Comparison of ENCODE assay signal across 15 mouse cellular contexts in genomic region chr6:98992772-98993147, GRCm38 (mm10).
DNase-seq lines count a peak whose midpoint lies in the region; ATAC-seq lines count a peak whose summit lies in the region.
"Had no signal": no experiment of that assay in that cellular context is flagged by ENCODE, and none has a peak within 500 bp of the region (broad histone marks: within the 10 kb centered on the region; RNA-seq: fewer than 3 reads in every experiment).

No protein-coding gene starts in this region.

- no peak for ATAC-seq in hindbrain, embryonic 11.5 days (ENCODE audit: low FRiP score)
- ATAC-seq: midbrain, embryonic 16.5 days had no signal

- no peak overlapping the region for H3K4me2 ChIP-seq in hindbrain, embryonic 11.5 days (replicated peaks; ENCODE audit: low read depth, low read length)
- H3K4me2 ChIP-seq: hindbrain, embryonic 13.5 days; liver, embryonic 11.5 days had no signal

- H3K9ac ChIP-seq in hindbrain, embryonic 11.5 days (ENCODE audit: low read depth, low read length), result no peak overlapping the region
- H3K9ac ChIP-seq: hindbrain, embryonic 13.5 days had no signal

- H3K27ac ChIP-seq in hindbrain, embryonic 10.5 days, result 0 out of 2 replicates have a peak overlapping the region, but pooled peaks have one; percentile 12
- no peak overlapping the region for H3K27ac ChIP-seq in hindbrain, embryonic 11.5 days (ENCODE audit: low read depth, low read length)
- no peak overlapping the region for H3K27ac ChIP-seq in midbrain, embryonic 10.5 days (replicated peaks)
- H3K27ac ChIP-seq: hindbrain, embryonic 13.5 days; layer of hippocampus, adult 2 months had no signal

- intact Hi-C loops in left cerebral cortex, postnatal 4 days (cut with DNase I), result no loop called here

- H3K4me3 ChIP-seq in hindbrain, embryonic 10.5 days, result no peak overlapping the region
- H3K4me3 ChIP-seq in hindbrain, embryonic 11.5 days (ENCODE audit: low read depth, low read length), result no peak overlapping the region
- no peak overlapping the region for H3K4me3 ChIP-seq in midbrain, embryonic 10.5 days
- H3K4me3 ChIP-seq: hindbrain, embryonic 13.5 days; layer of hippocampus, adult 2 months had no signal

- H3K36me3 ChIP-seq in hindbrain, embryonic 10.5 days, result peaks cover 2% of the 10 kb centered on the region; the same call in 1 of the 2 replicates
- H3K36me3 ChIP-seq in hindbrain, embryonic 11.5 days (ENCODE audit: control insufficient read depth, insufficient read depth, low read length), result no peaks in the 10 kb centered on the region
- H3K36me3 ChIP-seq in midbrain, embryonic 10.5 days, result no peaks in the 10 kb centered on the region
- H3K36me3 ChIP-seq: hindbrain, embryonic 13.5 days had no signal

- peak; percentile 28 for DNase-seq in adrenal gland, postnatal 14 days
- no peak for DNase-seq in adrenal gland, postnatal 4 days (ENCODE audit: low spot score in 2 of 2)
- no peak for DNase-seq in hindbrain, embryonic 10.5 days (ENCODE audit: low spot score)
- DNase-seq in hindbrain, embryonic 11.5 days (ENCODE audit: low spot score), result no peak
- peak; percentile 77 for DNase-seq in CD4-positive, CD25-positive, alpha-beta regulatory T cell, adult 2 months (ENCODE audit: low read depth, low spot score)
- peak; percentile 88 for DNase-seq in induced T-regulatory cell, adult 2 months (ENCODE audit: low read depth)
- no peak for DNase-seq in left cerebral cortex, postnatal 4 days
- DNase-seq in midbrain, embryonic 10.5 days (ENCODE audit: low spot score), result no peak
- DNase-seq: cerebellum, adult 9-10 months; kidney, adult 2 months; thymus, postnatal 14 days had no signal

- no peaks in the 10 kb centered on the region for H3K9me3 ChIP-seq in hindbrain, embryonic 10.5 days
- H3K9me3 ChIP-seq in hindbrain, embryonic 11.5 days (ENCODE audit: control insufficient read depth, low read length), result no peaks in the 10 kb centered on the region
- no peaks in the 10 kb centered on the region for H3K9me3 ChIP-seq in midbrain, embryonic 10.5 days (replicated peaks)
- H3K9me3 ChIP-seq: hindbrain, embryonic 13.5 days had no signal

- whole genome bisulfite sequencing in hindbrain, embryonic 10.5 days, result 86% methylated on average over 7 of the region's 7 CpGs
- WGBS in hindbrain, embryonic 11.5 days, result 84% methylated on average over 7 of the region's 7 CpGs
- WGBS in midbrain, embryonic 10.5 days, result 91% methylated on average over 7 of the region's 7 CpGs

- no peaks in the 10 kb centered on the region for H3K27me3 ChIP-seq in hindbrain, embryonic 10.5 days (ENCODE audit: insufficient read depth, poor library complexity, severe bottlenecking)
- H3K27me3 ChIP-seq in hindbrain, embryonic 11.5 days (ENCODE audit: control insufficient read depth, insufficient read depth, low read length), result no peaks in the 10 kb centered on the region
- H3K27me3 ChIP-seq in midbrain, embryonic 10.5 days (ENCODE audit: low read depth, poor library complexity, severe bottlenecking), result no peaks in the 10 kb centered on the region

- peaks cover 44% of the 10 kb centered on the region for H3K4me1 ChIP-seq in hindbrain, embryonic 10.5 days (replicated peaks)
- H3K4me1 ChIP-seq in hindbrain, embryonic 11.5 days (replicated peaks; ENCODE audit: control insufficient read depth, insufficient read depth, low read length), result peaks cover 9% of the 10 kb centered on the region; the same call in 1 of the 2 replicates
- peaks cover 49% of the 10 kb centered on the region for H3K4me1 ChIP-seq in midbrain, embryonic 10.5 days

Comparison
In these comparisons a context has a peak if more than half of its experiments do, and no peak if none do; other contexts are left out.
1. DNase-seq: peak in adrenal gland, postnatal 14 days (single experiment), CD4-positive, CD25-positive, alpha-beta regulatory T cell, adult 2 months (single experiment) and induced T-regulatory cell, adult 2 months (single experiment); none in adrenal gland, postnatal 4 days (0 of 2), hindbrain, embryonic 10.5 days (single experiment), hindbrain, embryonic 11.5 days (single experiment), left cerebral cortex, postnatal 4 days (single experiment) and midbrain, embryonic 10.5 days (single experiment).